Mouse (Mus musculus): ENCODE results near the gene Got1. TPM values are rescaled to one million over a fixed set of nuclear protein-coding genes. Genes with fewer than 3 reads are reported as not detected.

The Got1 gene
- total and polyA plus RNA-seq, 3 experiments, result 131 to 228 (median 176) TPM

DNA sequence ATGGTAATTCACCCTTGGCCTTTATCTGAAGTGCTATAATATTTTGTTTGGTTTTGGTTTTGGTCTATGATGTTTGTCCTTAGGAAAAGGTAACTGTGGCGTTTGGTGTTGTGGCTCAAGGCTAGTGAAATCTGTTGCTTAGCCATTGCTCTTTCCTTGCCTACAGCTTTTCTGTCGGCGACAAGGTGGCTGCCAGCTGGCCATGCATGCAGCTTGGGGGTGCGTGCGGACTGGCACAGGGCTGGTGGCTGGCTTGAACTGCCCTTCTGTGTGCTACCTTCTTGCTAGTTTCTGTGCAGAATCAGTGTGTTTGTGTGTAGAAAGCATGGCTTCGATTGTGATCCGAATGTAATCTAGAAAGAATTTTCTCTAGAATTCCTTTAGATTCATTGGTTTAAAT is 51.6 kb downstream of the Got1 start:
- no peak for DNase-seq (ENCODE audit: extremely low read depth)
- dilution Hi-C loops (cut with MboI; ENCODE audit: extremely low pct_ligation_motif_present, extremely low pct_unique_long_range_greater_than_20kb, low sequenced_read_pairs) (no loop called here), in situ Hi-C loops (cut with MboI; ENCODE audit: low pct_ligation_motif_present, low pct_unique_long_range_greater_than_20kb, low sequenced_read_pairs) (no loop called here)
- Histone ChIP-seq H3K27ac (ENCODE audit: insufficient read depth, low read depth) (no peak overlapping the region), H3K9me3 (replicated peaks; ENCODE audit: low read length) (no peaks in the 10 kb centered on the region), H3K36me3 (replicated peaks in 1 of 2; ENCODE audit: control insufficient read depth in 1 of 2, insufficient read depth in 1 of 2, low read length in 1 of 2) (no peaks in the 10 kb centered on the region), H3K4me2 (ENCODE audit: insufficient read depth, low read depth, poor library complexity, severe bottlenecking) (no peak overlapping the region), H3K79me2 (replicated peaks; ENCODE audit: control insufficient read depth, extremely low read depth, insufficient read depth, poor library complexity, severe bottlenecking) (no peaks in the 10 kb centered on the region), H3K27me3 (replicated peaks) (no peaks in the 10 kb centered on the region), H3K4me3 (replicated peaks in 1 of 3; ENCODE audit: low read depth in 2 of 3, low read length in 2 of 3, poor library complexity in 1 of 3) (no peak overlapping the region), H3K4me1 (ENCODE audit: control insufficient read depth in 1 of 2, insufficient read depth in 2 of 2) (peaks cover 0 to 42% of the 10 kb centered on the region in 2 experiments; a peak in 2 of 4 replicates), H3K9ac (ENCODE audit: insufficient read depth, low read depth) (no peak overlapping the region)
- TF ChIP-seq USF2 (conservative IDR thresholded peaks at IDR 0.05; ENCODE audit: low read depth, low read length) (no peak), ZC3H11A (IDR thresholded peaks at IDR 0.05; ENCODE audit: low read depth, low read length) (no peak), JUND (conservative IDR thresholded peaks at IDR 0.05; ENCODE audit: low read depth, low read length) (no peak), ZKSCAN1 (IDR thresholded peaks at IDR 0.05; ENCODE audit: borderline replicate concordance, low read depth, low read length) (no peak), POLR2A (IDR thresholded peaks at IDR 0.05; ENCODE audit: low read depth, low read length) (no peak), CTCF (conservative IDR thresholded peaks at IDR 0.05 in 1 of 2, IDR thresholded peaks at IDR 0.05 in 1 of 2; ENCODE audit: low read depth in 2 of 2, low read length in 2 of 2) (no peak), ZNF384 (IDR thresholded peaks at IDR 0.05; ENCODE audit: low read depth, low read length) (no peak), CHD2 (IDR thresholded peaks at IDR 0.05; ENCODE audit: low read length) (no peak), POLR2AphosphoS2 (IDR thresholded peaks at IDR 0.05; ENCODE audit: low read depth, low read length) (no peak), TCF12 (IDR thresholded peaks at IDR 0.05; ENCODE audit: low read depth, low read length) (no peak), IRF4 (IDR thresholded peaks at IDR 0.05; ENCODE audit: low read depth, low read length) (no peak)

DNA sequence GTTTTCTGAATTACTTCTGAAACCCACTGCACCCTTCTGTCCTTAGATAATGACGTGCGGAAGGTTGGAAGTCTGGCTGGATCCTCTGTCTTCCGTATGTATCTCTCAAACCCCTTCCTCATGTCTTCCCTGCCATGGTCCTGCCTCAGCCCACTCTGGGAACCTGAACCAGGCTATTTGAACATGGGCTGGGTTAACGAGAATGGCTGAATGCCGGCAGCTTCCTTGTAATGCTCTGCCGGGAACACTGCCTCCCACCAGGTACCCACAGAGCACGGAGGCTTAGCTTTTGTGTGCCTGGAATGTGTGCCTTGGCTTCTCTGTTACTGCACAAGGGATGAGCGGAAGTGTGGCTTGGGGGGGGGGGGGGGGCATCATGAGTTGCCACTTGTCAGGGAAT is 52.1 kb downstream of the Got1 start:
- H3K4me1 ChIP-seq (ENCODE audit: control insufficient read depth in 1 of 2, insufficient read depth in 2 of 2), result peaks cover 0 to 42% of the 10 kb centered on the region in 2 experiments; a peak in 2 of 4 replicates
- no peak for DNase-seq (ENCODE audit: extremely low read depth)
- H3K27me3 ChIP-seq (replicated peaks), result no peaks in the 10 kb centered on the region
- H3K36me3 ChIP-seq (replicated peaks in 1 of 2; ENCODE audit: control insufficient read depth in 1 of 2, insufficient read depth in 1 of 2, low read length in 1 of 2), result no peaks in the 10 kb centered on the region
- no peaks in the 10 kb centered on the region for H3K9me3 ChIP-seq (replicated peaks; ENCODE audit: low read length)
- H3K4me3 ChIP-seq (replicated peaks in 1 of 3; ENCODE audit: low read depth in 2 of 3, low read length in 2 of 3, poor library complexity in 1 of 3), result no peak overlapping the region
- no peaks in the 10 kb centered on the region for H3K79me2 ChIP-seq (replicated peaks; ENCODE audit: control insufficient read depth, extremely low read depth, insufficient read depth, poor library complexity, severe bottlenecking)
- dilution Hi-C loops (cut with MboI; ENCODE audit: extremely low pct_ligation_motif_present, extremely low pct_unique_long_range_greater_than_20kb, low sequenced_read_pairs), result no loop called here
- TF ChIP-seq E2F4 (IDR thresholded peaks at IDR 0.05; ENCODE audit: insufficient replicate concordance, low read depth, low read length), result no peak
- no peak overlapping the region for H3K9ac ChIP-seq (ENCODE audit: insufficient read depth, low read depth)
- H3K4me2 ChIP-seq (ENCODE audit: insufficient read depth, low read depth, poor library complexity, severe bottlenecking), result no peak overlapping the region
- in situ Hi-C loops (cut with MboI; ENCODE audit: low pct_ligation_motif_present, low pct_unique_long_range_greater_than_20kb, low sequenced_read_pairs), result no loop called here
- H3K27ac ChIP-seq (ENCODE audit: insufficient read depth, low read depth), result no peak overlapping the region

DNA sequence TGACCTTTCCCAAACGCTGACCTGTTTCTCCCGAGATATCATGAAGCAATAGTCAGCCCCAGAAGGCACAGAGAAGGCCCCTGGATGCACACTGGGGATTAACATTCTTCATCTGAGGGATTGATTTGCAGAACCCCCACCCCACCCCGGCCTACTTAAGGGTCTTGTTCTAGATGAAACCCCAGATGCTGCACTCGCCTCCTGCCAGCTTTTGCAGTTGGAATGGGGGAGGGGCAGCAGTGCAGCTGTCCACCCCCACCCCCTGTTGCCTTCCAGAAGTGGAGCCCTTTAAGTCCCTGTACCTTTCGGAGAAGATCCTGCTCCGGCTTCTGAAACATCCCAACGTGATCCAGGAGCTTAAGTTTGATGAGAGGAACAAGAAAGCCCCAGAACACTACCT is 55.1 kb downstream of the Got1 start:
- Histone ChIP-seq H3K79me2 (replicated peaks; ENCODE audit: control insufficient read depth, extremely low read depth, insufficient read depth, poor library complexity, severe bottlenecking) (no peaks in the 10 kb centered on the region), H3K9ac (ENCODE audit: insufficient read depth, low read depth) (no peak overlapping the region), H3K4me1 (ENCODE audit: control insufficient read depth in 1 of 2, insufficient read depth in 2 of 2) (peaks cover 2 to 47% of the 10 kb centered on the region in 2 experiments; a peak in 2 of 4 replicates), H3K27ac (ENCODE audit: insufficient read depth, low read depth) (no peak overlapping the region), H3K4me3 (replicated peaks in 1 of 3; ENCODE audit: low read depth in 2 of 3, low read length in 2 of 3, poor library complexity in 1 of 3) (peak overlapping the region in 1 of 3 experiments; percentile 6), H3K27me3 (replicated peaks) (no peaks in the 10 kb centered on the region), H3K9me3 (replicated peaks; ENCODE audit: low read length) (no peaks in the 10 kb centered on the region), H3K4me2 (ENCODE audit: insufficient read depth, low read depth, poor library complexity, severe bottlenecking) (no peak overlapping the region; the same call in 1 of the 2 replicates), H3K36me3 (replicated peaks in 1 of 2; ENCODE audit: control insufficient read depth in 1 of 2, insufficient read depth in 1 of 2, low read length in 1 of 2) (no peaks in the 10 kb centered on the region)
- TF ChIP-seq BHLHE40 (IDR thresholded peaks at IDR 0.05; ENCODE audit: low read depth, low read length) (0 out of 2 replicates have a peak, but pooled peaks have one; percentile 15), CHD1 (IDR thresholded peaks at IDR 0.05; ENCODE audit: low read depth, low read length) (no peak), RCOR1 (conservative IDR thresholded peaks at IDR 0.05; ENCODE audit: low read depth, low read length) (no peak), CHD2 (IDR thresholded peaks at IDR 0.05; ENCODE audit: low read length) (peak; percentile 51; the same call in 1 of the 2 replicates)
- in situ Hi-C loops (cut with MboI; ENCODE audit: low pct_ligation_motif_present, low pct_unique_long_range_greater_than_20kb, low sequenced_read_pairs), result no loop called here
- no peak for DNase-seq (ENCODE audit: extremely low read depth)
- dilution Hi-C loops (cut with MboI; ENCODE audit: extremely low pct_ligation_motif_present, extremely low pct_unique_long_range_greater_than_20kb, low sequenced_read_pairs), result no loop called here
